Mouse (Mus musculus) hindbrain, embryonic 16.5 days (tissue): ENCODE data around the gene Slc37a3. TPM values are rescaled to one million over a fixed set of nuclear protein-coding genes. Genes with fewer than 3 reads are reported as not detected.
"Not testable (repeated sequence)": the region's sequence is repeated elsewhere in the genome, so short reads cannot be mapped to it uniquely, and the experiment has no call there.

Source experiments
- ATAC-seq: fragments of 200-750 bp; cut with Nextera tagmentation; 2 replicates; pipeline ENCODE4 v1.8.0; 2017; ENCODE audit warnings: moderate TSS enrichment, moderate library complexity
- H3K27ac ChIP-seq: fragments of 300-500 bp; sonication (generic); 2 replicates; pipeline ENCODE4 v1.5.1; 2014; ENCODE audit warnings: low read depth, mild to moderate bottlenecking, control low read depth, low read length, moderate library complexity
- H3K27me3 ChIP-seq: fragments of 300-500 bp; sonication (generic); replicated peaks from 2 replicates; pipeline ENCODE4 v1.6.1; 2014; ENCODE audit warnings: low read length; ENCODE audit not compliant: control insufficient read depth, insufficient read depth
- H3K36me3 ChIP-seq: fragments of 300-500 bp; sonication (generic); 2 replicates; pipeline ENCODE4 v1.6.1; 2014; ENCODE audit warnings: mild to moderate bottlenecking, low read length, moderate library complexity, mixed read lengths; ENCODE audit not compliant: control insufficient read depth, insufficient read depth
- H3K4me1 ChIP-seq: fragments of 300-500 bp; sonication (generic); 2 replicates; pipeline ENCODE4 v1.6.1; 2014; ENCODE audit warnings: low read depth, low read length; ENCODE audit not compliant: control insufficient read depth, insufficient read depth
- H3K4me2 ChIP-seq: fragments of 300-500 bp; sonication (generic); 2 replicates; pipeline ENCODE4 v1.6.1; 2014; ENCODE audit warnings: mild to moderate bottlenecking, low read length, control low read depth, moderate library complexity
- H3K4me3 ChIP-seq: fragments of 300-500 bp; sonication (generic); 2 replicates; pipeline ENCODE4 v1.5.1; 2014; ENCODE audit warnings: mild to moderate bottlenecking, low read length, control low read depth, moderate library complexity
- H3K9ac ChIP-seq: fragments of 300-500 bp; sonication (generic); 2 replicates; pipeline ENCODE4 v1.6.1; 2014; ENCODE audit warnings: low read depth, mild to moderate bottlenecking, control low read depth, low read length, moderate library complexity
- H3K9me3 ChIP-seq: fragments of 300-500 bp; sonication (generic); 2 replicates; pipeline ENCODE4 v1.6.1; 2014; ENCODE audit warnings: mild to moderate bottlenecking, low read length, moderate library complexity; ENCODE audit not compliant: control insufficient read depth
- WGBS: fragments of 180-500 bp; shearing (Covaris S2); extraction: QIAGEN DNeasy Blood & Tissue Kit; methylation state at CpG from one replicate; pipeline ENCODE4 v1.1.7; 2014; 5-methylcytosine and 5-hydroxymethylcytosine counted together
- polyA plus RNA-seq: library from polyadenylated mRNA; unstranded; fragments of >200 nt; fragmentation: Nextera tagmentation; extraction: Ambion mirVana; gene quantifications from 2 replicates; pipeline ENCODE4 v1.2.1, GENCODE M21; 2015

Gene Slc37a3
- polyA plus RNA-seq, 1 experiment from 2014 or later = 60.1 TPM

- Histone ChIP-seq H3K4me3 (peak within 1 kb of the TSS; percentile 27), H3K36me3 (no peaks in the 10 kb centered on the region), H3K4me1 (peaks cover 4% of the 10 kb centered on the region), H3K27me3 (peaks cover 5% of the 10 kb centered on the region), H3K4me2 (peak within 1 kb of the TSS; percentile 58), H3K9me3 (no peaks in the 10 kb centered on the region), H3K27ac (no peak within 1 kb of the TSS), H3K9ac (peak within 1 kb of the TSS; percentile 51; the same call in 1 of the 2 replicates)
- ATAC-seq = no peak
- WGBS = 12% methylated on average over 20 of the region's 20 CpGs
These were observed 3.8 kb upstream of the Slc37a3 start, which contains the start of gene Rab19 for GRCm38 (mm10) chr6:39381125-39381880. Gene Rab19 (plus strand): TSS chr6:39381175.

GRCm38 (mm10) chr6:39380276-39380675 is 2.8 kb upstream of the Slc37a3 start:
- H3K9me3 ChIP-seq = no peaks in the 10 kb centered on the region
- no peak overlapping the region for H3K9ac ChIP-seq
- H3K27ac ChIP-seq = no peak overlapping the region
- H3K4me3 ChIP-seq = no peak overlapping the region
- H3K4me1 ChIP-seq = peaks cover 12% of the 10 kb centered on the region
- no peaks in the 10 kb centered on the region for H3K36me3 ChIP-seq
- H3K4me2 ChIP-seq = no peak overlapping the region
- 94% methylated on average over 3 of the region's 3 CpGs for WGBS
- peaks cover 5% of the 10 kb centered on the region for H3K27me3 ChIP-seq
- no peak for ATAC-seq

- H3K4me3 ChIP-seq = no peak overlapping the region
- no peaks in the 10 kb centered on the region for H3K36me3 ChIP-seq
- H3K27ac ChIP-seq = no peak overlapping the region
- H3K4me2 ChIP-seq = no peak overlapping the region
- no peak for ATAC-seq
- no peaks in the 10 kb centered on the region for H3K9me3 ChIP-seq
- 80% methylated on average over 8 of the region's 8 CpGs for WGBS
- peaks cover 5% of the 10 kb centered on the region for H3K27me3 ChIP-seq
- peaks cover 12% of the 10 kb centered on the region for H3K4me1 ChIP-seq
- no peak overlapping the region for H3K9ac ChIP-seq
These were observed 2.3 kb upstream of the Slc37a3 start for GRCm38 (mm10) chr6:39379749-39380148.

- Histone ChIP-seq H3K36me3 (peaks cover 1% of the 10 kb centered on the region), H3K27ac (no peak overlapping the region), H3K27me3 (peaks cover 5% of the 10 kb centered on the region), H3K4me2 (no peak overlapping the region), H3K9me3 (no peaks in the 10 kb centered on the region), H3K9ac (no peak overlapping the region), H3K4me3 (no peak overlapping the region), H3K4me1 (peaks cover 12% of the 10 kb centered on the region)
- WGBS = 60% methylated on average over 4 of the region's 4 CpGs
- ATAC-seq = no peak; the same call in 1 of the 2 replicates
These were observed 1.7 kb upstream of the Slc37a3 start for GRCm38 (mm10) chr6:39379224-39379623.

- WGBS = 83% methylated on average over 12 of the region's 13 CpGs
- H3K27me3 ChIP-seq, H3K9ac ChIP-seq, H3K4me3 ChIP-seq, H3K27ac ChIP-seq, H3K36me3 ChIP-seq, H3K9me3 ChIP-seq, H3K4me2 ChIP-seq: not testable (repeated sequence)
- H3K4me1 ChIP-seq = peaks cover 12% of the 10 kb centered on the region
- ATAC-seq = 0 out of 2 replicates have a peak, but pooled peaks have one; percentile 1
These were observed 823 bp upstream of the Slc37a3 start for GRCm38 (mm10) chr6:39378161-39378835.

- H3K9ac ChIP-seq = peak overlapping the region; percentile 87
- H3K27ac ChIP-seq = 0 out of 2 replicates have a peak overlapping the region, but pooled peaks have one; percentile 42
- peaks cover 12% of the 10 kb centered on the region for H3K4me1 ChIP-seq
- WGBS = 20% methylated on average over 9 of the region's 9 CpGs
- H3K4me3 ChIP-seq = peak overlapping the region; percentile 84
- H3K36me3 ChIP-seq = peaks cover 3% of the 10 kb centered on the region
- peaks cover 5% of the 10 kb centered on the region for H3K27me3 ChIP-seq
- H3K9me3 ChIP-seq = no peaks in the 10 kb centered on the region
- ATAC-seq = no peak
- peak overlapping the region; percentile 72 for H3K4me2 ChIP-seq
These were observed 700 bp downstream of the Slc37a3 start for GRCm38 (mm10) chr6:39376775-39377174.

GRCm38 (mm10) chr6:39373301-39373955 is 4.0 kb downstream of the Slc37a3 start:
- Histone ChIP-seq H3K4me3 (no peak overlapping the region), H3K36me3 (peaks cover 3% of the 10 kb centered on the region), H3K9me3 (no peaks in the 10 kb centered on the region), H3K27me3 (no peaks in the 10 kb centered on the region), H3K9ac (no peak overlapping the region), H3K4me2 (no peak overlapping the region), H3K4me1 (peaks cover 12% of the 10 kb centered on the region), H3K27ac (no peak overlapping the region)
- ATAC-seq = no peak
- WGBS = 74% methylated on average over 4 of the region's 4 CpGs

- Histone ChIP-seq H3K4me3 (no peak overlapping the region), H3K4me2 (no peak overlapping the region), H3K27me3 (no peaks in the 10 kb centered on the region), H3K36me3 (peaks cover 3% of the 10 kb centered on the region), H3K9ac (no peak overlapping the region), H3K4me1 (peaks cover 12% of the 10 kb centered on the region), H3K27ac (no peak overlapping the region), H3K9me3 (no peaks in the 10 kb centered on the region)
- no peak for ATAC-seq
- WGBS = 59% methylated on average over 7 of the region's 7 CpGs
These were observed 4.7 kb downstream of the Slc37a3 start for GRCm38 (mm10) chr6:39372727-39373126.

GRCm38 (mm10) chr6:39372042-39372441 is 5.4 kb downstream of the Slc37a3 start:
- Histone ChIP-seq H3K4me1 (peaks cover 12% of the 10 kb centered on the region), H3K27ac (no peak overlapping the region), H3K9ac (no peak overlapping the region), H3K4me2 (no peak overlapping the region), H3K9me3 (no peaks in the 10 kb centered on the region), H3K4me3 (no peak overlapping the region), H3K27me3 (no peaks in the 10 kb centered on the region), H3K36me3 (peaks cover 3% of the 10 kb centered on the region)
- ATAC-seq = no peak
